Comparison of ENCODE assay signal across 1 mouse cellular context in the genomic region with DNA sequence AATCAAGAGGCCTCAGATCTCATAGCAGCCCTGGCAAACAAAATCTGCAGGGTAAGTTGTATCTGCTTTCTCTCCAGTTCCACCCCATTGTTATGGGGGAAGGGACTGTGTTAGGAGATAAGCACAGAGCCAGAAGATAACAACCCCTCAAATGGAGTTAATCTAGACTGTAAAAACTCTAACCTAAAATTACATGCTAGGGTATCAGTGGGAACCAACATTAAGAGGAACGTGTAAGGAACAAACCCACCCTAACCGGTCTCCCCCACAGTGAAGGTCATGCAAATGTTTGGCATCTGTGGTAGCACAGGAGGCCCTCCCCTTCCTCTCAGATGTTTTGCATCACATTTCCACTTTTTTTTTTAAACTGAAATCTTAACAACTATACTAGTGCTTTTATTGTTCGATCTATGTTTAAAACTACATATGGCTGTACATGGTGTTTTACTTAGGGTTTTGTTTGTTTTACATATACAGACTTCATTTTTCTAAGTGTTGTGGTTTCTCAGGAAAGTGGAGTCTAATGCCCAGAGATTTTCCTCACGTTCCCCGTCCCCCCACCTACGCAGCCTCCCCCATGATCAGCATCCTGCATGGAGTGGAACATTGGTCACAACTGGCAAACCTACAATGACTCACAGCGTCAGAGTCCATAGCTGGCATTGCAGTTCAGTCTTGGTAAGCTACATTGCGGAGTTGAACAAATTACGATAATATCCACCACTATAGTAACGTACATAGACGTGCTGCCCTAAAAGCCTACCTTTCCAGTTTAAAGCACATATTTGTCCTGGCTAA.
TF ChIP-seq lines count a peak whose summit lies in the region.

No protein-coding gene starts in this region.

TF ChIP-seq in MEL, 35 proteins besides CTCF, POLR2A, EP300 and RAD21 (continued from another document):
- TF ChIP-seq BHLHE40 (IDR thresholded peaks at IDR 0.05; ENCODE audit: borderline replicate concordance, low read depth, low read length) = peak; percentile 76; the same call in 1 of the 2 replicates
- TF ChIP-seq MYC (IDR thresholded peaks at IDR 0.05; ENCODE audit: low read depth, low read length) = peak; percentile 21; the same call in 1 of the 2 replicates
- TF ChIP-seq HCFC1 (IDR thresholded peaks at IDR 0.05; ENCODE audit: low read depth, low read length) = peak; percentile 50
- no peak for TF ChIP-seq UBTF (IDR thresholded peaks at IDR 0.05; ENCODE audit: borderline replicate concordance, insufficient read depth, low read depth, low read length)
- TF ChIP-seq SMC3 (IDR thresholded peaks at IDR 0.05; ENCODE audit: low read depth, low read length) = peak; percentile 48
- 0 out of 2 replicates have a peak, but pooled peaks have one; percentile 14 for TF ChIP-seq TBP (IDR thresholded peaks at IDR 0.05; ENCODE audit: low read depth, low read length)
